Mouse (Mus musculus): ENCODE results near the gene Rprd2. TPM values are rescaled to one million over a fixed set of nuclear protein-coding genes. Genes with fewer than 3 reads are reported as not detected.

Rprd2 gene
- polyA plus RNA-seq, 1 experiment from 2014 or later: 21.1 TPM

GRCm38 (mm10) chr3:95806677-95807076 lies 12.0 kb downstream of the Rprd2 start:
- Histone ChIP-seq H3K9me3 (no peaks in the 10 kb centered on the region), H3K27me3 (ENCODE audit: poor library complexity, severe bottlenecking) (no peaks in the 10 kb centered on the region), H3K36me3 (replicated peaks) (peaks cover 56% of the 10 kb centered on the region), H3K4me3 (no peak overlapping the region), H3K27ac (no peak overlapping the region), H3K4me1 (no peaks in the 10 kb centered on the region)
- WGBS: 95% methylated on average over 1 of the region's 1 CpGs
- DNase-seq (ENCODE audit: extremely low spot score, low spot score): no peak

GRCm38 (mm10) chr3:95803851-95804250 lies 14.8 kb downstream of the Rprd2 start:
- WGBS: 95% methylated on average over 4 of the region's 4 CpGs
- DNase-seq (ENCODE audit: extremely low spot score, low spot score): no peak
- Histone ChIP-seq H3K4me1 (no peaks in the 10 kb centered on the region), H3K27me3 (ENCODE audit: poor library complexity, severe bottlenecking) (no peaks in the 10 kb centered on the region), H3K4me3 (no peak overlapping the region), H3K9me3 (no peaks in the 10 kb centered on the region), H3K36me3 (replicated peaks) (peaks cover 60% of the 10 kb centered on the region), H3K27ac (no peak overlapping the region)

- 89% methylated on average over 4 of the region's 4 CpGs for WGBS
- H3K27ac ChIP-seq: no peak overlapping the region
- DNase-seq (ENCODE audit: extremely low spot score, low spot score): no peak
- H3K27me3 ChIP-seq (ENCODE audit: poor library complexity, severe bottlenecking): no peaks in the 10 kb centered on the region
- peaks cover 4% of the 10 kb centered on the region for H3K4me1 ChIP-seq
- peaks cover 32% of the 10 kb centered on the region for H3K36me3 ChIP-seq (replicated peaks)
- no peak overlapping the region for H3K4me3 ChIP-seq
- H3K9me3 ChIP-seq: no peaks in the 10 kb centered on the region
These were observed 19.9 kb downstream of the Rprd2 start for GRCm38 (mm10) chr3:95798756-95799155.

GRCm38 (mm10) chr3:95794299-95794698 lies 24.4 kb downstream of the Rprd2 start:
- no peak overlapping the region for H3K4me3 ChIP-seq
- peaks cover 13% of the 10 kb centered on the region for H3K4me1 ChIP-seq
- no peak overlapping the region for H3K27ac ChIP-seq
- no peaks in the 10 kb centered on the region for H3K9me3 ChIP-seq
- H3K27me3 ChIP-seq (ENCODE audit: poor library complexity, severe bottlenecking): no peaks in the 10 kb centered on the region
- 89% methylated on average over 1 of the region's 1 CpGs for WGBS
- DNase-seq (ENCODE audit: extremely low spot score, low spot score): no peak
- H3K36me3 ChIP-seq (replicated peaks): peaks cover 5% of the 10 kb centered on the region; the same call in 1 of the 2 replicates

- no peak for DNase-seq (ENCODE audit: extremely low spot score, low spot score)
- Histone ChIP-seq H3K36me3 (replicated peaks) (peaks cover 10% of the 10 kb centered on the region), H3K27ac (no peak overlapping the region), H3K4me3 (no peak overlapping the region), H3K27me3 (ENCODE audit: poor library complexity, severe bottlenecking) (no peaks in the 10 kb centered on the region), H3K9me3 (no peaks in the 10 kb centered on the region), H3K4me1 (peaks cover 13% of the 10 kb centered on the region)
- WGBS: 70% methylated on average over 2 of the region's 2 CpGs
These were observed 25.0 kb downstream of the Rprd2 start for GRCm38 (mm10) chr3:95793662-95794061.

- WGBS: 90% methylated on average over 4 of the region's 4 CpGs
- H3K36me3 ChIP-seq (replicated peaks): peaks cover 87% of the 10 kb centered on the region
These were observed 33.2 kb downstream of the Rprd2 start for GRCm38 (mm10) chr3:95785501-95785900.

GRCm38 (mm10) chr3:95771985-95772384 lies 46.7 kb downstream of the Rprd2 start:
- peaks cover 99% of the 10 kb centered on the region for H3K36me3 ChIP-seq (replicated peaks)
- H3K4me3 ChIP-seq: no peak overlapping the region
- no peak overlapping the region for H3K27ac ChIP-seq
- H3K9me3 ChIP-seq: no peaks in the 10 kb centered on the region
- no peaks in the 10 kb centered on the region for H3K4me1 ChIP-seq
- no peaks in the 10 kb centered on the region for H3K27me3 ChIP-seq (ENCODE audit: poor library complexity, severe bottlenecking)
- DNase-seq (ENCODE audit: extremely low spot score, low spot score): no peak

More at GRCm38 (mm10) chr3:95785501-95785900, 33.2 kb downstream of the Rprd2 start:
- no peak overlapping the region for H3K4me3 ChIP-seq
- H3K27me3 ChIP-seq (ENCODE audit: poor library complexity, severe bottlenecking): no peaks in the 10 kb centered on the region
- DNase-seq (ENCODE audit: extremely low spot score, low spot score): no peak
- no peak overlapping the region for H3K27ac ChIP-seq
- no peaks in the 10 kb centered on the region for H3K9me3 ChIP-seq
- H3K4me1 ChIP-seq: no peaks in the 10 kb centered on the region

GRCm38 (mm10) chr3:95765534-95765933 lies 53.1 kb downstream of the Rprd2 start:
- H3K36me3 ChIP-seq (replicated peaks): peaks cover 80% of the 10 kb centered on the region
- H3K9me3 ChIP-seq: no peaks in the 10 kb centered on the region
- 94% methylated on average over 10 of the region's 10 CpGs for WGBS
- H3K27ac ChIP-seq: no peak overlapping the region
- no peak overlapping the region for H3K4me3 ChIP-seq
- H3K27me3 ChIP-seq (ENCODE audit: poor library complexity, severe bottlenecking): no peaks in the 10 kb centered on the region
- H3K4me1 ChIP-seq: 0 out of 2 replicates have a peak, but pooled peaks cover 4% of the 10 kb centered on the region
- DNase-seq (ENCODE audit: extremely low spot score, low spot score): no peak

- DNase-seq (ENCODE audit: extremely low spot score, low spot score): no peak
- H3K27me3 ChIP-seq (ENCODE audit: poor library complexity, severe bottlenecking): no peaks in the 10 kb centered on the region
- H3K4me3 ChIP-seq: no peak overlapping the region
- 0 out of 2 replicates have a peak overlapping the region, but pooled peaks have one; percentile 4 for H3K27ac ChIP-seq
- 0 out of 2 replicates have a peak, but pooled peaks cover 4% of the 10 kb centered on the region for H3K4me1 ChIP-seq
- no peaks in the 10 kb centered on the region for H3K9me3 ChIP-seq
- WGBS: 83% methylated on average over 10 of the region's 10 CpGs
- H3K36me3 ChIP-seq (replicated peaks): peaks cover 64% of the 10 kb centered on the region
These were observed 54.9 kb downstream of the Rprd2 start for GRCm38 (mm10) chr3:95763811-95764210.

- H3K9me3 ChIP-seq: no peaks in the 10 kb centered on the region
- H3K27me3 ChIP-seq (ENCODE audit: poor library complexity, severe bottlenecking): no peaks in the 10 kb centered on the region
- H3K27ac ChIP-seq: no peak overlapping the region
- H3K4me1 ChIP-seq: 0 out of 2 replicates have a peak, but pooled peaks cover 4% of the 10 kb centered on the region
- H3K4me3 ChIP-seq: no peak overlapping the region
- DNase-seq (ENCODE audit: extremely low spot score, low spot score): no peak
- 61% methylated on average over 6 of the region's 6 CpGs for WGBS
- H3K36me3 ChIP-seq (replicated peaks): peaks cover 55% of the 10 kb centered on the region
These were observed 55.7 kb downstream of the Rprd2 start for GRCm38 (mm10) chr3:95762961-95763360.

GRCm38 (mm10) chr3:95761771-95762170 lies 56.9 kb downstream of the Rprd2 start:
- 72% methylated on average over 4 of the region's 4 CpGs for WGBS

GRCm38 (mm10) chr3:95760656-95761055 lies 58.0 kb downstream of the Rprd2 start:
- Histone ChIP-seq H3K36me3 (replicated peaks) (peaks cover 32% of the 10 kb centered on the region), H3K27ac (no peak overlapping the region), H3K9me3 (no peaks in the 10 kb centered on the region), H3K4me3 (no peak overlapping the region), H3K4me1 (0 out of 2 replicates have a peak, but pooled peaks cover 4% of the 10 kb centered on the region), H3K27me3 (ENCODE audit: poor library complexity, severe bottlenecking) (no peaks in the 10 kb centered on the region)
- no peak for DNase-seq (ENCODE audit: extremely low spot score, low spot score)

More at GRCm38 (mm10) chr3:95761771-95762170, 56.9 kb downstream of the Rprd2 start:
- Histone ChIP-seq H3K36me3 (replicated peaks) (peaks cover 43% of the 10 kb centered on the region), H3K9me3 (no peaks in the 10 kb centered on the region), H3K4me1 (0 out of 2 replicates have a peak, but pooled peaks cover 4% of the 10 kb centered on the region), H3K27ac (no peak overlapping the region), H3K4me3 (no peak overlapping the region), H3K27me3 (ENCODE audit: poor library complexity, severe bottlenecking) (no peaks in the 10 kb centered on the region)
- no peak for DNase-seq (ENCODE audit: extremely low spot score, low spot score)

GRCm38 (mm10) chr3:95760106-95760505 lies 58.6 kb downstream of the Rprd2 start, which contains the start of gene Tars2:
Gene Tars2 (minus strand): TSS chr3:95760206.
- H3K4me1 ChIP-seq: peaks cover 7% of the 10 kb centered on the region; the same call in 1 of the 2 replicates
- peaks cover 27% of the 10 kb centered on the region for H3K36me3 ChIP-seq (replicated peaks)
- no peaks in the 10 kb centered on the region for H3K9me3 ChIP-seq
- H3K27ac ChIP-seq: no peak within 1 kb of the TSS
- no peak within 1 kb of the TSS for H3K4me3 ChIP-seq
- no peaks in the 10 kb centered on the region for H3K27me3 ChIP-seq (ENCODE audit: poor library complexity, severe bottlenecking)
- WGBS: 85% methylated on average over 6 of the region's 6 CpGs
- DNase-seq (ENCODE audit: extremely low spot score, low spot score): no peak

Data from forebrain, embryonic 10.5 days (tissue).